Mouse (Mus musculus): Measurements from ENCODE around the gene Olfr486.

DNA sequence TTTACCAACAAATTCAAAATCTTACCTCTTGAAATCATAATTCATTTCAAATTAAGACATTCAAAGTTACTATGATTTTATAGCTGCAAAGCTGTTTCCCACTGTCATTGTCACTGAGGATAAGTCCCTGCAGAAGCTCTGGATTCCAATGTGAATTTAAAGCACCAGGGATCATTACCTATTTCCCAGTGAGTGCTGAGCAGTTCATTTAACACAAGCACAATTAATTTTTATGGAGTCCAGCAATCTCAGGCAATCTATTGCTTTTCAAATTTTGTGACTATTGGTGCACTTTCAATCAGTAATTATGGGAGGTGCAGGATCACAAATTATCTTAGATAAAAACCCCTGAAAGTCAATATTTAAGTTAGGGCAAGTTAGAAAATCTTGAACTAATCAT is 45.2 kb downstream of the Olfr486 start, which contains the start of gene Olfr484:
- no peak for TF ChIP-seq CTCF (IDR thresholded peaks at IDR 0.05; ENCODE audit: borderline replicate concordance, extremely low read depth, insufficient read depth, insufficient read length)
- no peak for TF ChIP-seq POLR2A (IDR thresholded peaks at IDR 0.05; ENCODE audit: borderline replicate concordance, extremely low read depth, insufficient read depth, insufficient read length, poor library complexity, severe bottlenecking)
